Mouse (Mus musculus) G1E (cell line): ENCODE measurements at regions not wholly inside any gene's neighbourhood (a gene's known extent, or its start where the extent isn't known, plus 50 kb on each side); places are given as distances from the start of the nearest gene placed in this dataset.

Source experiments
- ATAC-seq: 2 replicates; pipeline ENCODE4 v1.8.0; 2016; ENCODE audit warnings: mild to moderate bottlenecking; ENCODE audit not compliant: insufficient number of reproducible peaks, poor library complexity, low FRiP score, severe bottlenecking; ENCODE audit errors: extremely low read depth
- DNase-seq: peaks from one replicate; pipeline ENCODE4 v3.0.0; 2012; ENCODE audit warnings: low spot score
- H3K27me3 ChIP-seq: 2 replicates; pipeline ENCODE4 v1.6.1; 2012; ENCODE audit warnings: mild to moderate bottlenecking, low read length, inconsistent platforms; ENCODE audit not compliant: insufficient read depth
- H3K36me3 ChIP-seq: replicated peaks from 2 replicates; pipeline ENCODE3; 2012; ENCODE audit warnings: mild to moderate bottlenecking, inconsistent platforms
- H3K4me1 ChIP-seq: 2 replicates; pipeline ENCODE4 v1.6.1; 2012; ENCODE audit warnings: low read depth, low read length, inconsistent platforms, mixed read lengths; ENCODE audit not compliant: insufficient read depth
- H3K4me3 ChIP-seq: 2 replicates; pipeline ENCODE4 v1.5.1; 2012; ENCODE audit warnings: low read depth, mild to moderate bottlenecking, inconsistent platforms, low read length, moderate library complexity, mixed read lengths
- H3K9me3 ChIP-seq: replicated peaks from 2 replicates; pipeline ENCODE4 v1.6.1; 2012; ENCODE audit warnings: inconsistent platforms
- CTCF ChIP-seq: IDR thresholded peaks from 2 replicates; pipeline ENCODE4 v1.5.1; 2012; ENCODE audit warnings: low read depth, low read length, inconsistent platforms, mixed read lengths
- GATA1 ChIP-seq: IDR thresholded peaks from 2 replicates; pipeline ENCODE4 v1.6.1; 2012; ENCODE audit warnings: borderline replicate concordance, low read length, inconsistent platforms, mixed read lengths
- GATA2 ChIP-seq: IDR thresholded peaks from 2 replicates; pipeline ENCODE4 v1.6.1; 2012; ENCODE audit warnings: low read depth, low read length, inconsistent platforms, borderline replicate concordance
- POLR2AphosphoS5 ChIP-seq: IDR thresholded peaks from 2 replicates; pipeline ENCODE4 v1.6.1; 2012; ENCODE audit warnings: low read depth, low read length, inconsistent platforms; ENCODE audit not compliant: insufficient replicate concordance
- TAL1 ChIP-seq: conservative IDR thresholded peaks from 2 replicates; pipeline ENCODE4 v1.6.1; 2012; ENCODE audit warnings: low read depth, low read length, inconsistent platforms, mixed read lengths

DNA sequence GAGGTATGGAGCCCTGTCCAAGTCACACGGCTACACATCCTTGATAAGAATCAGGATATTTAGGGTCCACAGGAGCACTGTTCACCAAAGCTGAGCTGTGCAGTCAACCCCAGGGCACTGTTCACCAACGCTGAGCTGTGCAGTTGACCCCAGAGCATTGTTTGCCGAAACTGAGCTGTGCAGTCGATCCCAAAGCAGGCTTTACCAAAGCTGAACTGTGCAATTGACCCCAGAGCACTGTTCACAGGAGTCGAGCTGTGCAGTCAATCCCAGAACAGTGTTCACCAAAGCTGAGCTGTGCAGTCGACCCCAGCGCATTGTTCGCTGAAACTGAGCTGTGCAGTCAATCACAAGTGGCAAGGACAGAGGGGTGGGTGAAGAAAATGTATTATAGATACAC, 236.0 kb downstream of the 3110018I06Rik start:
- no peaks in the 10 kb centered on the region for H3K4me1 ChIP-seq
- H3K9me3 ChIP-seq = peaks cover 82% of the 10 kb centered on the region
- ATAC-seq (no peak), DNase-seq (no peak)
- no peak for TF ChIP-seq TAL1
- H3K4me3 ChIP-seq = peak overlapping the region; percentile 5; the same call in 1 of the 2 replicates
- no peaks in the 10 kb centered on the region for H3K36me3 ChIP-seq
- H3K27me3 ChIP-seq = no peaks in the 10 kb centered on the region; the same call in 1 of the 2 replicates

GRCm38 (mm10) chr12:107728865-107729264, 240.4 kb downstream of the 3110018I06Rik start:
- ATAC-seq = no peak
- H3K4me1 ChIP-seq = no peaks in the 10 kb centered on the region
- no peaks in the 10 kb centered on the region; the same call in 1 of the 2 replicates for H3K27me3 ChIP-seq
- H3K9me3 ChIP-seq = peaks cover 79% of the 10 kb centered on the region
- no peak overlapping the region for H3K4me3 ChIP-seq
- DNase-seq = no peak
- no peaks in the 10 kb centered on the region for H3K36me3 ChIP-seq
- no peak for TF ChIP-seq TAL1
- no peak for TF ChIP-seq CTCF
- TF ChIP-seq POLR2AphosphoS5 = no peak
- TF ChIP-seq GATA2 = no peak
- TF ChIP-seq GATA1 = no peak

GRCm38 (mm10) chr12:107729301-107729700, 240.9 kb downstream of the 3110018I06Rik start:
- no peaks in the 10 kb centered on the region; the same call in 1 of the 2 replicates for H3K27me3 ChIP-seq
- H3K36me3 ChIP-seq = no peaks in the 10 kb centered on the region
- TF ChIP-seq CTCF = no peak
- TF ChIP-seq GATA1 = no peak
- TF ChIP-seq TAL1 = no peak
- TF ChIP-seq POLR2AphosphoS5 = no peak
- TF ChIP-seq GATA2 = no peak
- DNase-seq (no peak), ATAC-seq (no peak)
- no peaks in the 10 kb centered on the region for H3K4me1 ChIP-seq
- H3K4me3 ChIP-seq = no peak overlapping the region
- peaks cover 79% of the 10 kb centered on the region for H3K9me3 ChIP-seq

- no peak for ATAC-seq
- Histone ChIP-seq H3K4me3 (no peak overlapping the region), H3K36me3 (no peaks in the 10 kb centered on the region), H3K4me1 (no peaks in the 10 kb centered on the region), H3K9me3 (peaks cover 83% of the 10 kb centered on the region), H3K27me3 (no peaks in the 10 kb centered on the region; the same call in 1 of the 2 replicates)
- no peak for DNase-seq
- TF ChIP-seq GATA1 = no peak
- TF ChIP-seq GATA2 = no peak
- no peak for TF ChIP-seq CTCF
- TF ChIP-seq TAL1 = no peak
- no peak for TF ChIP-seq POLR2AphosphoS5
Observed at GRCm38 (mm10) chr12:107730940-107731339, 242.5 kb downstream of the 3110018I06Rik start.

- no peaks in the 10 kb centered on the region for H3K27me3 ChIP-seq
- DNase-seq = no peak
- H3K4me3 ChIP-seq = no peak overlapping the region
- TF ChIP-seq CTCF (no peak), TAL1 (no peak), GATA1 (no peak), GATA2 (no peak), POLR2AphosphoS5 (no peak)
- no peaks in the 10 kb centered on the region for H3K36me3 ChIP-seq
- ATAC-seq = no peak
- H3K9me3 ChIP-seq = peaks cover 94% of the 10 kb centered on the region
- no peaks in the 10 kb centered on the region for H3K4me1 ChIP-seq
Observed at GRCm38 (mm10) chr12:107734536-107734935, 246.1 kb downstream of the 3110018I06Rik start.

- Histone ChIP-seq H3K9me3 (peaks cover 75% of the 10 kb centered on the region), H3K36me3 (no peaks in the 10 kb centered on the region), H3K4me3 (no peak overlapping the region), H3K27me3 (no peaks in the 10 kb centered on the region), H3K4me1 (no peaks in the 10 kb centered on the region)
- ATAC-seq = no peak
- TF ChIP-seq GATA2 (no peak), TAL1 (no peak), GATA1 (no peak), CTCF (no peak), POLR2AphosphoS5 (no peak)
- no peak for DNase-seq
Observed at GRCm38 (mm10) chr12:107742641-107743040, 254.2 kb downstream of the 3110018I06Rik start.

- ATAC-seq (no peak), DNase-seq (no peak)
- no peaks in the 10 kb centered on the region for H3K4me1 ChIP-seq
- H3K9me3 ChIP-seq = peaks cover 74% of the 10 kb centered on the region
- H3K27me3 ChIP-seq = no peaks in the 10 kb centered on the region
- no peak overlapping the region for H3K4me3 ChIP-seq
- TF ChIP-seq GATA1 (no peak), POLR2AphosphoS5 (no peak)
- no peaks in the 10 kb centered on the region for H3K36me3 ChIP-seq
Observed at GRCm38 (mm10) chr12:107744822-107745221, 256.4 kb downstream of the 3110018I06Rik start.
